Mouse (Mus musculus) c-Kit-positive CD71-positive TER-119-positive erythroid progenitor cells, embryonic 14.5 days (primary cell): ENCODE results near the gene Actrt3.

Experiments
- DNase-seq: peaks from one replicate; pipeline ENCODE4 v3.0.0-alpha.2; 2013; ENCODE audit warnings: low spot score

The Actrt3 gene

DNA sequence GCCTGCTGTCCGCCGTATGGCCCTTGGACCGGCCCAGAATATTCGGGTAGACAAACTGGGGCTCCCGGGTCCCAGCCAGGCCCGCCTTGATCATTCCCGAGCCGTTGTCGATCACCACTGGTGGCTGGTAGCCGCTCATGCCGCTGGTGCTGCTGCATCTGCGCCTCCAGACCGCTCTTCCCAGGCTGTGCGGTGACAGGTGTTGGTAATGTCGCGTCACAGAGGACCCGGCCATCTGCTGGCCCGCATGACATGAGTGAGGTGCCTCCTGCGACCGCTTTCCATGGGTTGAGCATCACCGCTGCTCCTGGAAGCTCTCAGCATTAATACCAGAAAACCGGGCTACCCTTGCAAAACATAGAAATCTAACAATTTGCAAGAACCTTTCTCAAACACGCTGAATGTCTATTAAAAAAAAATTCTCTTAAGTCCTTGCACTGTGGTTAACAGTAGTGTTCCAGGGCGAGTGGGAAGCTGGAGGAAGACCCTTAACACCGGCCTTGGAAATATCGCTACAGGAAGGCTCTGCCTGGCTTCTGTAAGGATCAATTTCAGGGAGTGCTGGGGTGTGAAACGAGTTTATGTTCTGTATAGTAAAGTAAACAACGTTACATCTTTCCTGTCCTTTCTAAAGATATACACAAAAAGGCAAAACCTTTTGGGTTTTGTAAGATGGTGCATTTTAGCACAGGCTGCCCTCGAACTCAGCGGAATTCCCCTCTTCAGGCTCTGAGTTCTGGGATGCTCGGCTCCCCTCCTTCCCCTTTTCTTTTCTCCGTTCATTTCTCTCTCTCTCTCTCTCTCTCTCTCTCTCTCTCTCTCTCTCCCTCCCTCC, at the start of gene Actrt3:
Actrt3 (minus strand) TSS at position 229 of the 835 bp plus-strand sequence.
- peak; percentile 37 for DNase-seq

DNA sequence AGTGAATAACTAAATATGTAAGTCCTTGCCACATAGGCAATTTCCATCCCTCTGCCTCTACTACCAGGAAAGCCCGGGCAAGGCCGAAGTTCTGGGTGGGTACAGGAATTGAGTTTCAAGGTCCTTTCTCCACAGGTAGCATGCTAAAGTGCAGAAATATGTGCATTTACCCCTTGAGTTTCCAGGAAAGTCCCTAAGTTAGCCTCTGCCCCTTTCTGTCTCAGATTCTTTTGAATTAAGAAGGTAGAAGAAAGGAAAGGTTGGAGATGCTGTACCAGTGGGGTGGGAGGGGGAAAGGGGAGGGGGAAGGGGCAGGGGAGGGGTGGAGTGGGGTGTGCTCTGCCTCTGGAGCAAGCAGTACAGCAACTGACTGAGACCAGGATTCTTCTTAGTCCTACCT, 48.7 kb upstream of the Actrt3 start:
- no peak for DNase-seq

DNA sequence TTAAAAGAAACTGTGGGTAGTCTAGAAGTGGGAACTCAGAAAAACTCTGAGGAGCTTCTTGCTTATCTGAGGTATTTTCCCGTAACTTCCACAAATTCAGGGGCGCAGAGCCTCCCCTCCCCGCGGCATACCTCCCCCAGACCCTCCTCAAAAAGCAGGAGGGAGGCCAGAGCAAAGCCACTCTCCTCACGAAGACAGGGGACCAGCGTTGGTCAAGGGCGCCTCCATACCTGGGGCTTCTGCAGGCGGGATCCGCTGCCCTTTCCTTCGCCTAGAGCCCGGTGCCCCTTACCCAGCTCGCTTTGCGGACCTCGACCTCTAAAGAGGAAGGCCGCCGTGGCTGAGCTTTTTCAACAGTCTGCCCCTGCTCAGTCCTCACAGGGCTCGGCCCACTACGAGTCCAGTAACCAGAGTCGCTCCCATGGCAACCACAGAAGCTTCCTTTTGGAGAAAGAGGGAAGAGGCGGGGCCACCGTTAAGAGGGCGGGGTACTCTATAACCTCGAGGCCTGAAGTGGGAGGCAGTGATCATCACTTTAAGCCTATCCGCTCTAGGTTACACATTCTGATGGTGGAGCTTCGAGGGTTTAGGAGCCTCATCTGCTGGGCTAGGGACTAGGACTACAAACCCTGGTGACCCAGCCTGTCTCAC, 47.8 kb upstream of the Actrt3 start, which contains the start of gene Lrrc34:
Lrrc34 (minus strand) TSS at position 430 of the 651 bp plus-strand sequence.
- DNase-seq, result peak; percentile 3

DNA sequence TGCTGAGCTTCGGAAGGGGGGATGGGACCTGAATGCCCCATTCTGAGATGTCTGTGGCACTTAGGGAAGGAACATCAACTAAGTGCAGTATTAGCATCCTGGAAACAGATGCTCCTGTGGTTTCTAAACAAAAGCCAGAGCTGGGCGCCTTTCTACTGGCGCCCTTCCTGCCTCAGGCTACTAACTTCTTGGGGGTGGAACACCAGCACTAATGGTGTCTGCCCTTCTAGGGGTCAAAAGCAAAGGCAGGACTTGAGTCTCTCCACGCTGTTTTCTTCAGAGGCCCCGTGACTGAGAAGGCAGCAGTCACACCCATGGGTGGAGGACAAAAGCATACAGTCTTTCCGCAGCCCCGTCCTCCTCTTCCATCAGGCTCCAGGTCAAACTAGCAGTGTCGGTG, 47.0 kb upstream of the Actrt3 start:
- no peak for DNase-seq

DNA sequence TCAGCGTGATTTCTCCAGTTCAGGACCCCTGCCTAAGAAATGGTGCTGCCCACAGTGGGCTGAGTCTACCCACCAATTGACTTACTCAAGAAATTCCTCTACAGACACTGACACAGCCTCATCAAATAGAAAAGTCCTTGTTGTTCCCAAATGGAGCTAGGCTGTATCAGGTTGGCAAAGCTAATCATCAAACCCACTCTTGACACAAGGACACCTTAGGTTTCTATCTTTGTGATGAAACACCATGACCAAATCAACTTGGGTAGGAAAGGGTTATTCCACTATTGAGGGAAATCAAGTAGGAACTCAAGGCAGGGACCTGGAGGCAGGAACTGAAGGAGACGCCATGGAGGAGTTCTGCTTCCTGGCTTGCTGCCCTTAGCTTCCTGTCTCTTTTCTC, 44.5 kb upstream of the Actrt3 start, which contains the start of gene Lrriq4:
Lrriq4 (plus strand) TSS at position 301 of the 400 bp plus-strand sequence.
- no peak for DNase-seq

DNA sequence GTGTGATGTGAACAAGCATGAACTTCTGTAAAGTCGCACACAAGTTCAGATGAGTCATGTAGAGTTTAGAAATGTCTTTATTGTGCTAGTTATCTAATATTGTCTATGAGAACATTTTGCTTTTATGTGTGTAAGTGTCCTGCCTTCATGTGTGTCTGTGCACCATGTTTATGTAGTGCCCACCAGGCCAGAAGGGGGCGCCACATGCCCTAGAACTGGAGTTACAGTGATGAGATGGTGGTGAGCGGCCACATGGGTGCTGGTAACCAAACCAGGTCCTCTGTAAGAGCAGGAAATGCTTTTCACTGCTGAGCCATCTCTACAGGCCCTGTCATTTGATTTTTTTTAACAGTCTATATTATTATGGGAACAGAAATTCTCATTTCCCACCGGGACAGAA, 35.9 kb upstream of the Actrt3 start:
- DNase-seq, result no peak

DNA sequence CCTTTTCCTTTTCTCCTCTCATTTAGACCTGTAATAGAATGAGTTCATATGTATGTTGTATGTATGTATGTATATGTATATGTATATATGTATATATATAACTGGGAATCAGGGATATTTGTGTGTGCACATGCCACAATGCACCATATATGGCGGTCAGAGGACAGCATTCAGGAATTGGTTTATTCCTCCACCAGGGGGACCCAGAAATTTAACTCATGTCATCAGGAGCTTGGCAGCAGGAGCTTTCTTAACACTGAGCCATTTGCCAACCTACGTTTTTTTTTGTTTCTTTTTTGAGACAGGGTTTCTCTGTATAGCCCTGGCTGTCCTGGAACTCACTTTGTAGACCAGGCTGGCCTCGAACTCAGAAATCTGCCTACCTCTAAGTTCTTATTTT, 33.9 kb upstream of the Actrt3 start:
- no peak for DNase-seq

DNA sequence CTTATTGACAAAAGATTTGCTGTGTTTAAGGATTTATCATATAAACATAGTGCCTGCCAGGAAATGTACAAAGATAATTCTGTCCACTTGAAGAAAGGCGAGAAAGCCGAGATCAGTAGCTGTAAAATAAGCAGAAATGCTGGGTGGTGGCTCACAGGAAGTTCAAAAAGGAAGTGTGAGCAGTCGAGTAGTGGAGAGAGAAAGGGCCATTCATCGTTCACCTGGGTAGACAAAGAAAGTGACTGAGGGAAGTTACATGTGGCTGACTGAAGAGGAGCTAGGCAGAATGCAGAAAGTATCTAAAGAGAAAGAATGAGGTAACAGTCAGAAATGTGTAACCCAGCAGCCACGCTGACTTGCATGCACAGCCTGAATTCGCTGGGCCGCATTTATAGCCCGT, 20.4 kb upstream of the Actrt3 start:
- DNase-seq, result no peak

DNA sequence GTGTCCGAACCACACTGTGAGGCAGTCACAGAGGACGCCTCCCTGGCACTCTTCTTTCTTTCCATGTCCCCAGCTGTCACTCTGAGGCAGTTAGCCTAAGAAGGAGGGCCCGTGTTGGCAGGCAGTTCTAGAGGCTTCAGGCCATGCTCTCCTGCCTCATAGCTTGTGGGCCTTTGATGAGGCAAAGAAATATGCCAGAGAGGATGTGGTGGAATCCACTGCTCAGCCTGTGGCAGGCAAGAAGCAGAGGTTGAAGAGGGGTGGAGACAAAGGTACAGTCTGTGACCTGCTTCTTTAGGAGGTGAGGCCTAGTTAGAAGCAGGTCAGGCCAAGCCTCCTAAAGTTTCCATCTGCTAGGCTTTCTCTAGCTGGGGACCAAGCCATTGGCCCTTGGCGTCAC, 11.2 kb upstream of the Actrt3 start:
- DNase-seq, result no peak

DNA sequence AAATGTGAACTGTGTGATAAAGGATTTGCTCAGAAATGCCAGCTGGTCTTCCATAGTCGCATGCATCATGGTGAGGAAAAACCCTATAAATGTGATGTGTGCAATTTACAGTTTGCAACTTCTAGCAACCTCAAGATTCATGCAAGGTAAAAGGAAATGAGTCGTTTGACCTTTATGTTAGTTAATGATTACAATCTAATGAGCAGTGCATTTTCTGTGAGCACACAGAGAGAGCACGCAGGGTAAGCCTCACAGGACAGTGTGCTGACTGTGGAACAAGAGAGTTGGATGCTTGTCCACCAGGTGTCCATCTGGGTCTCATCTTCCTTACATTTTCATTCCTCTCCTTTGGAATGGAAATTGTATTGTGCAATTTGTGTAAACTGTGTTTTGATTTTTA, 9.3 kb upstream of the Actrt3 start:
- DNase-seq, result no peak

DNA sequence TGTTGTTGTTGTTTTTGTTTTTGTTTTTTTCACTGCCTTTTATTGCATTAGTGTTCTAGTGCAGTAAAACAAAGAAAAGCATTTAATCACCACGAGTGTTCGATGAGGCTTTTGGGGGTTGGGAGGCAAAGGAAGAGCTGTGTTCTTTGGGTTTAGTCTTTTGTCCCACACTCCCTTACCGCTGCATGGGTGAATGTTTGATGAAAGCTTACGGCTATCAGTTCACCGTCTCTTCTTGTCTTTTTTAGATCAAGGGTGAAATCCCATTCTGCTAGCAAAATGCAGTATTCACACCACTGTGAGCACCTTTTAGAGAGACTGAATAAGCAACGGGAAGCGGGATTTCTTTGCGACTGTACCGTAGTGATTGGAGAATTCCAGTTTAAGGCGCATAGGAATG, 3.5 kb upstream of the Actrt3 start:
- DNase-seq, result no peak

DNA sequence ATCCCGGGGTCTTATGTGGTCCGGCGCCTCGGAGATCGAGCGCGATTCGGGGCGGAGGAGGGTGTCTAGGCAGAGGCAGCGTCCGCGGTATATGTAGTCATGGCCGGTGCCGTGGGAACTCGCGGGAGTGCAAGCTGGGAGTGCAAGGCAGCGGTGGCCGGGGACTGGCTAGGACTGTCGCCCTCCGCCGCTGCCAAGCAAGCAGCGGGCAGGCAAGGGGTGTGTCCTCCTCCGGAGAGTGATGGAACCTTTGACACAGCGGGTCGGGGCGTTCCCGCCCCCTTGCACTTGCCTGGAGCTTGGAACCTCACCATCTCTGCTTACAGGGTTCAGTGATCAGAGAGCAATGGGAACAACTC, 3.0 kb upstream of the Actrt3 start:
- peak; percentile 70 for DNase-seq

DNA sequence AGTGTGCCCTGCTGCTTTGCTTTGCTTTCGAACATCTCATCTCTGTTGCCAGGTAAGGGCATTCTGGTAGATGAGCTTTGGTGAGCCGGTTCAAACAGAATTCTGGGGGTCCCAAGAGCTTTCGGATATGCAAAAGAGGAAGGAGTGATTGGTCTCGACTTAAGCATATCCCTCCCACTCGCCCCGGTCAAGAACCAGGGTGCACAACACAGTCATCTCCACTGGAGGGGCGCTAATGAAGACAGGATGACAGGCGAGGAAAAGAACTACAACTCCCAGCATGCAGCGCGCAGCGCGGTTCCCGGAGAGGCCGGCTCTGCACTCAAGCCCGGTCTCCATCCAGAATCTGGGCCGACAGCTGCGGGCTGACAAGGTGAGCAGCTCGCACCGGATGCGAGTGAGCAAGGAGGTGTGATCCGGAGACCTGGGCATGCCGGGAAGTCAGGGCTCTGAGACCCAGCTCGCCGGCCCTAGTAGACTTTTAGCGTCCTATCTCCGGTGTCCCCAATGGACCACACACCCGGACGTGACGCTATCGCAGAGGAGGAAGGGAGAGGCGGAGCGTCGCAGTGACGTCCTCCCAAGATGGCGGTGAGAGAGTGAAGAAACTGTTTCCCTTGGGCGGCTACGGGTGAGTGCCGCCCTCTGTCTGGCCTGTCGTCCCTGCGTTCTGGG, 2.5 kb upstream of the Actrt3 start, which contains the start of gene Mynn:
Mynn (plus strand) TSS at position 1 of the 675 bp plus-strand sequence.
- DNase-seq, result peak; percentile 94

DNA sequence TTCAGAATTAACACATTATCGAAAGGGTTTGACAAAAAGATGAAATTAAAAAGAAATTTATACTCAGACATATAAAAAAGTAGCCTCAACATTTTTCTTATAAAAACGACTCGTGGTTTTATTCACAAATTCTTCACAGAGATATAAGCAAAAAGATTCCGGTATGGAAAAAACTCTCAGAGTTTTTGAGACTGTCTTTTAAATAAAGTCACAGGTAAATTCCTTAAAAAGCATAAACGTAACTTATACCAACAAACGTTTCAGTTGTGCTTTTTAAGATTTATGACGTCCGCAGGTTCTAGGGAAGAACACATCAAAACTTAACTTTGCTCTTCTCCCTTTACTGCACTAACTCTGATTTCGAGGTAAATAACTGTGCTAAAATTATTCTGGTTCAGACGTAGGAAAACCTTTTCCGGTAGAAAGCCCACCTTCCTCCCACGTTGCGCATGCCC, 1.9 kb upstream of the Actrt3 start:
- DNase-seq, result no peak

DNA sequence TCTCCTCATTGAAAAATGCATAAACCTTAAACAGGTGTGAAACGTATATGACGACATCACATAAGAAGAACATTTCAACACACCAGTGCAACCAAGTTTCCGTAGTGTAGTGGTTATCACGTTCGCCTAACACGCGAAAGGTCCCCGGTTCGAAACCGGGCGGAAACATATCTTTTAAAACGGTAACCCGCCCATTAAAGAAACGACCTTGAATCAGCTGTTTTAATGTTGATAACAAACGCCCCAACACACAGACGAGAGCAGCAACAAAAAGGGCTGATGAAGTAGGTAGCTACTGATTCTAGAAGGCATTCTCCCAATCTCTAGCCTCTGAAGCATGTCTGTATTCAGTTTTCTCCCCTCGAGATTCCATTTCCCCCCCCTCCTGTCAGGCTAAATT, 1.4 kb upstream of the Actrt3 start:
- DNase-seq, result peak; percentile 96

DNA sequence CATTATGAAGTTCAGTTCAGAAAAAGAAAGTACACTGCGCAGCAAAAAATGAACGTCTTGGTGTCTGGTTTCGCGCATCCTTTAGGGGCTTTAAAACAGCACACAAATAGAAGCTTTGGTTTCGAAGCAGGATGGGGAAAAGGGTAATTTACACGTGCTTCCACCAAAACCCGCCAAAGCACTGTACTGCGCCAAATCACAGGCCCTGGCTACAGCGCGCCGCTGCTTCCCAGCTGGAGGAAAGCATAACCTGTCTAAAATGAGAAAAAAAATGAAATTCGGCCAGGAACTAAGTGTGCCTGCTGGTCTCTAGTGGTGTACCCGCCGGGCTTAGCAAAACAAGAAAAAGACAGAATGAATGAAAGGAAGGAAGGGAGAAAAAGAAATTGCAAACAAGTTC, 978 bp upstream of the Actrt3 start:
- no peak for DNase-seq

DNA sequence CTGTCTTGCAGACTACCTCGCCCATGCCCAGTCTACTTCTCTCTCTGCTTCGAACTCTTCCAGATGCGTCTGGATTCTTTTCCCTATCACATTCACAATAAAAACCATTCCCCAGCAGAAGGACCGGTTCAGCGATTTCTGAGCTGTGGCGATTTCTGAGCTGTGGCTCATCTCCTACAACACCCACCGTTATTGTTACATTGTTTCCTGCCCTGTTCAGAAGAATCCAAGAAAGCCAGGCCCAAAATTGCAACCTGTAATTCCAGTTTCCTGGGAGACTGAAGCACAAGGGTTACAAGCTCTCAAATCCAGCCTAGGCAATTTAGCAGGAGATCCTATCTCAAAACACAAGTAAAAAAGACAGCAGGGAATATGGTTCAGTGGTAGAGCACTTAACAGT, 2.5 kb downstream of the Actrt3 start:
- DNase-seq, result no peak

DNA sequence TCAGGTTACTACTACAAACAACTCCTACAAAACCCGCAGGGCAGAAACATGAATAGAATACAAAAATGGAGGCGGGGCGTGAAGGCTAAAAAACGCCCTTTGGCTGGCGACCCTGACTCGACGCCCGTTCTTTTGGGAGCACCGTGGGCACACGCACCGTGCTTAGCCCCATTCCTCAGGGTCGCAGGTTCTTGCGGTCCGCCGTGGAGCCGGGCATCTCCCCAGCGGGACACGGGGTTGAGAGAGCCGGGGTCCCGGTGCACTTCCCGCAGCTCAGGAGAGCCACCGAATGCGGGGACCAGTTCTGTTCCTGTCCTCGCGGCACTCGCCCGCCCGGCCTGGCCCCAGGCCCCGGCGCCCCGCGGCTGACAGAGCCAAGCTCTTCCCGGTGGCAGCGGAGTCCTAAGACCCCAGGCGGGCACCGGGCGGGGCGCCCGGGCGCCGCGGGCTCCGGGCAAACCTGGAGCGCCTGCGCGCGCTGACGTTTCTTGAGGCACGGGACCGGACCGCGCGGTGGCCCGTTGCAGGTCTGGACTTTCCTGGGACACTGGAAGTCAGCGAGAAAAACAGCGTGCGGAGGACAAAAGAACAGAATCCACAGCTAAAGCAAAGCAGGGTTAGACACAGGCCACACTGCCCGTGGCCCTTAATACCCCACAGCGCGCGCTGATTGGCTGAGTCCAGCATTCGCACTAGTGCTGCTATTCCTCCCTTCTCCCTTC, 4.5 kb downstream of the Actrt3 start:
- DNase-seq, result peak; percentile 20

DNA sequence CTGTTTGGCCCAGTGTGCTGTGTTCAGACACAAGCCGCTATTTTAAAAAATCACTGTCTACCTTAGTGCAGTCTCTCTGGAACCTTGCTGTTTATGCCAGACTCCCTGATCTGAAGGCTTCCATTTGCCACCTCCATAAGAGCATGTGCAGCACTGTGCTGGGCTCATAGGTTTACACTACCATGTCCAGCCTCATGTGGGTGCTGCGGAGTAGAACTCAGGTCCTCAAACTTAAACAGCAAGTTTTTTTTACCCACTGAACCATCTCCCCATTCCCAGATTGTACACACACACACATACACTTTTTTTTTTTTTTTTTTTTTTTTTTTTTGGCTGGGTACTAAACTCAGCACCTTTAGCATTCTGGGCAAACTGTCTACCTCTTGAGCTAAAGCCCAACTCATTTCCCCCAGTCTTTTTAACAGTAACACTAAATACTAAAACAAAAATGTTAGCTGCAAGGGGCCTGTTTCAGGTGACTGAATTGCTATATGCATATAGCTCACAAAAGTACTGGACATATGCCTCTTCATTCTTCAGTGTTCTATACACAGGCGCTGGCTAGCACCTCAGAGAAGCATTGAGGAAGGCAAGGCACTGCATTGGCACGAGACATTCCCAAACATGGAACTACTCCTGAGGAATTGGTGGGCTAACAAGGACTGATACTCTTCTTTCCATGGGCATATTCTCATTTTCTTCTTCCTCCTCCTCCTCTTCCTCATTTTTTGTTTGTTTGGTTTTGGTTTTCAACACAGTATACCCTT, 5.8 kb downstream of the Actrt3 start:
- DNase-seq, result peak; percentile 25

DNA sequence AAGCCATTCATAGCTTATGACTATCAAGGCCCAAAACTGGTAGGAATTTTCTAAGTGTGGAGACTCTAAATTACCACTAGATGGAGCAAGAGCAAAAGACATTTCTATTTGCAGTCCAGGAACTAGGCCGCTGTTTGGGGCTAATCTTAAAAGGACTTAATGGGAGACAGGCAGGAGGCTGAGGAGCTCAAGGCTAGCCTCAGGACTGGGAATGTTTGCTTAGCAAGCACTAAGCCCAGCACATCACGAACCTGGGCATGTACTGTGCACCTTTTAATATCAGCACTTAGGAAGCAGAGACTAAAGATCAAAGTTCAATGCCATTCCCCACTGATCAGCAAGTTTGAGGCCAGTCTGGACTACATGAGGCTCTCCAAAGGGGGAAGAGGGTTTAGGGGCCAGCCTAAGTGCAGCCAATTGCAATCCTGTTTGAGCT, 7.3 kb downstream of the Actrt3 start:
- peak; percentile 54 for DNase-seq

DNA sequence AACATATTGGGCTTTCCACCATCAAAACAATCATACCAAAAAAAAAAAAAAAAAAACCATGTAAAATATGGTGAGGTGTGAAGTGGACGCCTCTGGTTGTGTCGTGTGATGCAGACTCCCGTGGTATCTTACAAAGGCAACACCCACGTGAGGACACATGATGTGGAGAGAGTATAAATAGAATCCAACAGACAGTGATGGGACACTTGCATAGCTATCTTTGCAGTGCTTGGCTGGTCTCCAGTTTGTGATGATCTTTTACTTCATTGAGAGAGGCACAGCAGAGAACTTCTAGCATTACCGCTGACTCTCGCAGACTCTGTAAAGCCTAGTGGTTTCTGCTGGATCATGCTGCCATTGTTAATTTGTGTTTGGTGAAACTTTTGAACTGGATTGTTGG, 10.9 kb downstream of the Actrt3 start:
- no peak for DNase-seq
